Mouse (Mus musculus): ENCODE data around the gene Vps37c.

Vps37c gene

GRCm38 (mm10) chr19:10691660-10692059 is 3.1 kb downstream of the Vps37c start:
- Histone ChIP-seq H3K27me3 (ENCODE audit: insufficient read depth, low read length) (no peaks in the 10 kb centered on the region), H3K9me3 (ENCODE audit: low read length) (peaks cover 14% of the 10 kb centered on the region), H3K4me3 (replicated peaks; ENCODE audit: low read length) (no peak overlapping the region), H3K4me1 (replicated peaks; ENCODE audit: low read depth, low read length) (peaks cover 44% of the 10 kb centered on the region), H3K36me3 (ENCODE audit: insufficient read depth, low read length) (no peaks in the 10 kb centered on the region; the same call in 1 of the 2 replicates)
- no peak for TF ChIP-seq NANOG (IDR thresholded peaks at IDR 0.05; ENCODE audit: borderline replicate concordance, low read length)
- no peak for TF ChIP-seq POU5F1 (IDR thresholded peaks at IDR 0.05; ENCODE audit: borderline replicate concordance, low read length)
- TF ChIP-seq CTCF (conservative IDR thresholded peaks at IDR 0.05; ENCODE audit: low read length), result no peak

GRCm38 (mm10) chr19:10692361-10692760 is 3.8 kb downstream of the Vps37c start:
- H3K4me1 ChIP-seq (replicated peaks; ENCODE audit: low read depth, low read length), result peaks cover 47% of the 10 kb centered on the region
- no peak for TF ChIP-seq NANOG (IDR thresholded peaks at IDR 0.05; ENCODE audit: borderline replicate concordance, low read length)
- no peak for TF ChIP-seq POU5F1 (IDR thresholded peaks at IDR 0.05; ENCODE audit: borderline replicate concordance, low read length)
- no peak for TF ChIP-seq CTCF (conservative IDR thresholded peaks at IDR 0.05; ENCODE audit: low read length)

GRCm38 (mm10) chr19:10693926-10694682 is 5.6 kb downstream of the Vps37c start:
- TF ChIP-seq NANOG (IDR thresholded peaks at IDR 0.05; ENCODE audit: borderline replicate concordance, low read length) (no peak), POU5F1 (IDR thresholded peaks at IDR 0.05; ENCODE audit: borderline replicate concordance, low read length) (no peak), CTCF (conservative IDR thresholded peaks at IDR 0.05; ENCODE audit: low read length) (no peak)

More at GRCm38 (mm10) chr19:10692361-10692760, 3.8 kb downstream of the Vps37c start:
- Histone ChIP-seq H3K27me3 (ENCODE audit: insufficient read depth, low read length) (no peaks in the 10 kb centered on the region), H3K36me3 (ENCODE audit: insufficient read depth, low read length) (no peaks in the 10 kb centered on the region; the same call in 1 of the 2 replicates), H3K4me3 (replicated peaks; ENCODE audit: low read length) (no peak overlapping the region), H3K9me3 (ENCODE audit: low read length) (peaks cover 14% of the 10 kb centered on the region)

DNA sequence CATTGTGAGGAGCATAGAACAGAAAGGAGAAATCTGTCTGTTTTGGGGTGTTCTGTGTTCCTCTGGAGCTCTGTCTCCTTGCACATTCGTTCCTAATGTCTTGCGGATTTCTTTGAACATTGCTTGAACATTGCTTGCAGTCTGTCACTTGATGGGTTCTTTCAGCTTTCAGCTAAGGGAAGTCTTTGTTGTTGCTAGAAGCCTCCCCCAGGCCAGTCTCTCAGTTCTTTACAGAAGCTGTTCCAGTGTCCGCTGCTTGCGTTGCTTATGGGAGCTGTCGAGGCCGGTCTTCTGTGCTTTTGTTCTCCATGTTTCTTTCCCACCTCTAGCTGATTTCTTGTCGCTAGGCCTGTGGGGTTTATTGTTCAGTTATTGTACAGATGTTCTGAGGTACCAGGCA is 7.3 kb downstream of the Vps37c start:
- Histone ChIP-seq H3K4me1 (replicated peaks; ENCODE audit: low read depth, low read length) (peaks cover 51% of the 10 kb centered on the region), H3K27me3 (ENCODE audit: insufficient read depth, low read length) (no peaks in the 10 kb centered on the region), H3K9me3 (ENCODE audit: low read length) (peaks cover 14% of the 10 kb centered on the region), H3K36me3 (ENCODE audit: insufficient read depth, low read length) (no peaks in the 10 kb centered on the region; the same call in 1 of the 2 replicates), H3K4me3 (replicated peaks; ENCODE audit: low read length) (no peak overlapping the region)
- TF ChIP-seq POU5F1 (IDR thresholded peaks at IDR 0.05; ENCODE audit: borderline replicate concordance, low read length) (no peak), CTCF (conservative IDR thresholded peaks at IDR 0.05; ENCODE audit: low read length) (no peak), NANOG (IDR thresholded peaks at IDR 0.05; ENCODE audit: borderline replicate concordance, low read length) (no peak)

More at GRCm38 (mm10) chr19:10693926-10694682, 5.6 kb downstream of the Vps37c start:
- H3K36me3 ChIP-seq (ENCODE audit: insufficient read depth, low read length), result no peaks in the 10 kb centered on the region; the same call in 1 of the 2 replicates
- peaks cover 14% of the 10 kb centered on the region for H3K9me3 ChIP-seq (ENCODE audit: low read length)
- peaks cover 55% of the 10 kb centered on the region for H3K4me1 ChIP-seq (replicated peaks; ENCODE audit: low read depth, low read length)
- no peak overlapping the region for H3K4me3 ChIP-seq (replicated peaks; ENCODE audit: low read length)
- H3K27me3 ChIP-seq (ENCODE audit: insufficient read depth, low read length), result no peaks in the 10 kb centered on the region

GRCm38 (mm10) chr19:10698131-10698991 is 9.8 kb downstream of the Vps37c start:
- Histone ChIP-seq H3K9me3 (ENCODE audit: low read length) (peaks cover 14% of the 10 kb centered on the region), H3K4me1 (replicated peaks; ENCODE audit: low read depth, low read length) (peaks cover 50% of the 10 kb centered on the region), H3K4me3 (replicated peaks; ENCODE audit: low read length) (no peak overlapping the region), H3K27me3 (ENCODE audit: insufficient read depth, low read length) (no peaks in the 10 kb centered on the region), H3K36me3 (ENCODE audit: insufficient read depth, low read length) (no peaks in the 10 kb centered on the region)
- TF ChIP-seq NANOG (IDR thresholded peaks at IDR 0.05; ENCODE audit: borderline replicate concordance, low read length) (no peak), POU5F1 (IDR thresholded peaks at IDR 0.05; ENCODE audit: borderline replicate concordance, low read length) (no peak), CTCF (conservative IDR thresholded peaks at IDR 0.05; ENCODE audit: low read length) (no peak)

DNA sequence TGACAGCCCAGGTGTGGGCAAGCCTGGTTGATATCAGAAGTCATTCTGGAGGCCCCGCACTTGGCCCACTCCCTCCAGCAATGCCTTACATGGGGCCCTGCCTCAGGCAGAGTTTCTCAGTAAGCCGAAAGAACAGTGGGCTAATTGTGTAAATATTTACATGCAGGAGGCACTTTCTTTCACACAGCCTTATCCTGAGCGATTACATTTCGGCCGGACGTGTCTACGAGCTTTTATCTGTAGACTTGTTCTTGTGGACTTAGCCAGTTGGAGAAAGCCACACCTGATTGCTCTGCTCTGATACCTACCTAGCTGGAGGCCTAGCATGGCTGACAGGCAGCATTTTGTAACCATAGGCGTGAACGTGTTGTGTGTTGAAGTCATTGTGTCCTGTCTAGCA is 11.3 kb downstream of the Vps37c start:
- H3K27me3 ChIP-seq (ENCODE audit: insufficient read depth, low read length), result no peaks in the 10 kb centered on the region
- TF ChIP-seq POU5F1 (IDR thresholded peaks at IDR 0.05; ENCODE audit: borderline replicate concordance, low read length) (no peak), NANOG (IDR thresholded peaks at IDR 0.05; ENCODE audit: borderline replicate concordance, low read length) (no peak), CTCF (conservative IDR thresholded peaks at IDR 0.05; ENCODE audit: low read length) (no peak)
- peaks cover 14% of the 10 kb centered on the region for H3K9me3 ChIP-seq (ENCODE audit: low read length)
- peaks cover 53% of the 10 kb centered on the region for H3K4me1 ChIP-seq (replicated peaks; ENCODE audit: low read depth, low read length)
- no peaks in the 10 kb centered on the region for H3K36me3 ChIP-seq (ENCODE audit: insufficient read depth, low read length)
- no peak overlapping the region for H3K4me3 ChIP-seq (replicated peaks; ENCODE audit: low read length)

DNA sequence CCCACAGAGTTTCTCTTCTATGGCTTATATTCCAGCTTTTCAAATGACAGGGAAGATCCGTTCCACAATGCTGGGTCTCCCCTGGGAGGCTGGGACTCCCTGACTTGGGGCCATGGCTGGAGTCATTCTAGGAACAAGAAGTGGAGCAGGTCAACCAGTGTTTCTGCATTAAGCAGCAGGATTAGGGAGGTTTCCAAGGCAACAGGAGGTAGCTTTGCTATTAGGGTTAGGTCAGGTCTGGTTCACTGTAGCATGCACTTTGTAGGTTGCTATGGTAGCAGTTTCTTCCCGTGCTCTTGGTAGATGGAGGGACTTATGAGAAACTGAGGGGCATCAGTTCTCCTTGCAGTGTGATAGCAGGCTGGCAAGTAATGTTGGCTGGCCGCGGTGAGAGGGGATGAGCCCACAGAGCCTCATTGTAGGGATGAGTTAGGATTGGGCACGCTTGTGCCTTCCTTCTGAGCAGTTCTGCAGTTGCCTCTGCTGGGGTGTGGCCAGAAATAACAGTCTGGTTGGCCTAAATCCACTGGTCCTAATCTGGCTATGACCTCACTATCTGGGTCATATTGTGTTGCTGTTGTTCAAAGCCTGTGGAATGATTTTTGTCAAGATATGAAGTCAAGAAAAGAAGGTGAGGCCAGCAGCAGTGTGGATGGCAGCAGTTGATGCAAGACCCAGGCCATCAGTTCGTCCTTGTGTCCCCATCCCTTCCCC is 12.6 kb downstream of the Vps37c start:
- H3K4me1 ChIP-seq (replicated peaks; ENCODE audit: low read depth, low read length), result peaks cover 57% of the 10 kb centered on the region
- TF ChIP-seq POU5F1 (IDR thresholded peaks at IDR 0.05; ENCODE audit: borderline replicate concordance, low read length) (no peak), CTCF (conservative IDR thresholded peaks at IDR 0.05; ENCODE audit: low read length) (no peak), NANOG (IDR thresholded peaks at IDR 0.05; ENCODE audit: borderline replicate concordance, low read length) (no peak)
- H3K9me3 ChIP-seq (ENCODE audit: low read length), result peaks cover 3% of the 10 kb centered on the region
- peaks cover 3% of the 10 kb centered on the region; the same call in 1 of the 2 replicates for H3K36me3 ChIP-seq (ENCODE audit: insufficient read depth, low read length)
- H3K4me3 ChIP-seq (replicated peaks; ENCODE audit: low read length), result no peak overlapping the region
- H3K27me3 ChIP-seq (ENCODE audit: insufficient read depth, low read length), result no peaks in the 10 kb centered on the region
